Mouse (Mus musculus): ENCODE measurements around the gene Ctla2a.
"Not testable (repeated sequence)": the region's sequence is repeated elsewhere in the genome, so short reads cannot be mapped to it uniquely, and the experiment has no call there.

Ctla2a gene

DNA sequence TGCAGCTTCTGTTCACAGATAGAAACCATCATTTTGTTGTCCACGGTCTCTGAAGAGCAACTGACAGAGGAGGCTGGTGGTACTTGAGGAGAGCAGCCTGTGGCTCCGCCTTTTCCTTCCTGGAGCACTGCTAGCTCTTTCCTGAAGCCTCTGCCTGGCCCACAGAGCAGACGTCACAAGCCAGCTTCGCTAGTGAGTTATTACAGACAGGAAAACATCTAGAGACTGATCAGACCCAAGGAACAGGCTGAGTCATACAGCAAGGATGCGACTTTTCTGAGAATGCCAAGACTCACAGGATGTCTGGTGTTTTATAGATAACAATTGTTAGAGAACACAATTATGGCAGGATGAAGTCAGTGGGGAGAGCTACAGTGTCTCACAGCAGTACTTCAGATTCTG is at the start of gene Ctla2a, which contains the start of gene Gm49391:
Ctla2a (minus strand) TSS at position 126 of the 402 bp plus-strand sequence.
Gm49391 (minus strand) TSS at position 72 of the 402 bp plus-strand sequence.
- no peak for DNase-seq (ENCODE audit: low spot score)

DNA sequence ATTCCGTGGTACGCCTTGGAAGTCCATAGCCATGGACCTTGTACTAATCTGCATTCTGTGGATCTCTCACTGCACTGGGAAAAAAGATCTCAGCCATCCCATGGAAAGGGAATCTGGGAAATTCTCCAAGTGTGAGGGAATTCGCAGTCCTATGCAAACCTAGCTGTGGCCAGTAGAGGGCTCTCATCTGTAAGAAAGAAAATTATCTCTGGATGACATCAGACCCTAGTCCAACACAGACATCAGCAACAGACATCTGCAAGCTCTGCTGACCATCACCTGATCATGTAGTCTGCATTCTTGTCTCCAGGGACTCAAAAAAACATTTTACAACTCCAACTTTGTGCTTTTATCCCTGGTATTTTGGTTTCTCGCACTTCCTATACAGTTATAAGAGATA is 35.9 kb upstream of the Ctla2a start:
- not testable (repeated sequence) for DNase-seq (ENCODE audit: low spot score)

DNA sequence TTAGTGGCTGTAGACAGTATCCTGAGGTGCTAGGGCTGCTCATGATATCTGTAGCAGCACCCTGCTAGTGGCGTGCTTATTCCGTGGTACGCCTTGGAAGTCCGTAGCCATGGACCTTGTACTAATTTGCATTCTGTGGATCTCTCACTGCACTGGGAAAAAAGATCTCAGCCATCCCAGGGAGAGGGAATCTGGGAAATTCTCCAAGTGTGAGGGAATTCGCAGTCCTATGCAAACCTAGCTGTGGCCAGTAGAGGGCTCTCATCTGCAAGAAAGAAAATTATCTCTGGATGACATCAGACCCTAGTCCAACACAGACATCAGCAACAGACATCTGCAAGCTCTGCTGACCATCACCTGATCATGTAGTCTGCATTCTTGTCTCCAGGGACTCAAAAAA is 27.6 kb upstream of the Ctla2a start:
- not testable (repeated sequence) for DNase-seq (ENCODE audit: low spot score)

DNA sequence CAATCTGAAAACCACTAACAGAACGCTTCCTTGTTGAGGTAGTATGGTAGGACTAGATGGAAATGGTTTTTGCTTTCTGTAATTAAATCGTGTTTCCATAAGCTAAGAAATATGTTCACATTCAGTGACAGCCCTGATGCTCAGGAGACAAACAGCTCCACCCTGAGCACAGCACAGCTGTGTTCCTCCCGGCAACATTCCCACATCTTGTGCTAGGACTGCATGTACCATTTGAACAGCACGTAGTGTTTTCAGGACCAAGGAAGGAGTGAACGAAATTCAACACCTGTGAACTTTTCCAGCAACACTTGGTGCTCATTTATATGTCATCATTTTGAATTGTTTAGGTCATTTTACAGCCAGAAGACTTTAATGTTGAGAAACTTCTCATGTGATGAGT is 25.3 kb upstream of the Ctla2a start:
- no peak for DNase-seq (ENCODE audit: low spot score)

DNA sequence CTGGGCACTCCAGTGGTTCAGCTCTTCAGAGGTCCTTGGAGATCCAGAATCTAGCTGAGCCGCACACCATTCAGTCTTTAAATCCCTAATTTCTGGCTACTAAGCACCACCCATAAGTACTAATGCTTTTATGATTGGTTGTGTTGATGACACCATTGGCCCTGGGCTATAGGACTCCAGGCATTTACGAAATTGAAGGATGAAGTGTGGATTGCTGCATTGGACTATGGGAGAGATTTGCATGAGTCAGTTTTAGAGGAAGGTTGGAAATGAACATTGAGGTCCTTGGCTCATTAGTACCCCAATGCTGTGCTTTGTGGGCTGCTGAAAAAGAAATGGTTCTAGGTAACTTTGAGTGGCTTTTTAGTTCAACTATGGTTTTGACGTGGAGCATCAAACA is 5.5 kb upstream of the Ctla2a start, which contains the start of gene Tpbpa:
Tpbpa (minus strand) TSS at position 101 of the 400 bp plus-strand sequence.
- not testable (repeated sequence) for DNase-seq (ENCODE audit: low spot score)

DNA sequence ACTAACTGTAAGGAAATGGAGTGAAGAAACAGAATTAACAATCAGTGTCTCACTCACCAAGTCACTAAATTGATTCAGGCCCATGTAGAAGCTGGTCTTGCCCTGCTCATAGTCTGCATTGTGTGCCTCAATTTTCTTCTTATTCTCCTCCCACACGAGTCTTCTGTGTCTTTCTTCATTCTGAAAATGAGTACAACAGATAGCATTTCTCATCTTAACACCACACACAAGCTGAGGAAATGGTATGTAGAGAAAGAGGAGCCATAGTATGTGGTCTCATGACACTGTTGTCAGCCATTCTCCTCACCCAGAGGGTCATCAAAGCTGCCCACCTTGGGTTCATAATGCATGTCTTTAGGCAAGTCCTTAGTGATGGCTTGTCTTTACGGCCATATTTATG is 935 bp downstream of the Ctla2a start, which contains the start of gene Gm49393:
Gm49393 (minus strand) TSS at position 101 of the 400 bp plus-strand sequence.
- not testable (repeated sequence) for DNase-seq (ENCODE audit: low spot score)

DNA sequence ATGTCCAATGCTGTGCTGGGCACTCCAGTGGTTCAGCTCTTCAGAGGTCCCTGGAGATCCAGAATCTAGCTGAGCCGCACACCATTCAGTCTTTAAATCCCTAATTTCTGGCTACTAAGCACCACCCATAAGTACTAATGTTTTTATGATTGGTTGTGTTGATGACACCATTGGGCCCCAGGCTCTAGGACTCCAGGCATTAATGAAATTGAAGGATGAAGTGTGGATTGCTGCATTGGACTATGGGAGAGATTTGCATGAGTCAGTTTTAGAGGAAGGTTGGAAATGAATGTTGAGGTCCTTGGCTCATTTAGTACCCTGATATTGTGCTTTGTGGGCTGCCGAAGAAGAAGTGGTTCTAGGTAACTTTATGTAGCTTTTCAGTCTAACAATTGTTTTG is 31.6 kb downstream of the Ctla2a start, which contains the start of gene Tpbpb:
Tpbpb (minus strand) TSS at position 101 of the 400 bp plus-strand sequence.
- not testable (repeated sequence) for DNase-seq (ENCODE audit: low spot score)

DNA sequence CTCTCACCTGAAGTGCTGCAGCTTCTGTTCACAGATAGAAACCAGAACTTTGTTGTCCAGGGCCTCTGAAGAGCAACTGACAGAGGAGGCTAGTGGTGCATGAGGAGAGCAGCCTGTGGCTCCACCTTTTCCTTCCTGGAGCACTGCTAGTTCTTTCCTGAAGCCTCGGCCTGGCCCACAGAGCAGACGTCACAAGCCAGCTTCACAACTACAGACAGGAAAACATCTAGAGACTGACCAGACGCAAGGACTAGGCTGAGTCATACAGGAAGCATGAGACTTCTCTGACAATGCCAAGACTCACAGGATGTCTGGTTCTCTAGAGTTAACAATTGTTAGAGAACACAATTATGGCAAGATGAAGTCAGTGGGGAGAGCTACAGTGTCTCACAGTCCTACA is 39.1 kb downstream of the Ctla2a start, which contains the start of gene Ctla2b:
Ctla2b (minus strand) TSS at position 120 of the 400 bp plus-strand sequence.
- DNase-seq (ENCODE audit: low spot score), result peak; percentile 6

DNA sequence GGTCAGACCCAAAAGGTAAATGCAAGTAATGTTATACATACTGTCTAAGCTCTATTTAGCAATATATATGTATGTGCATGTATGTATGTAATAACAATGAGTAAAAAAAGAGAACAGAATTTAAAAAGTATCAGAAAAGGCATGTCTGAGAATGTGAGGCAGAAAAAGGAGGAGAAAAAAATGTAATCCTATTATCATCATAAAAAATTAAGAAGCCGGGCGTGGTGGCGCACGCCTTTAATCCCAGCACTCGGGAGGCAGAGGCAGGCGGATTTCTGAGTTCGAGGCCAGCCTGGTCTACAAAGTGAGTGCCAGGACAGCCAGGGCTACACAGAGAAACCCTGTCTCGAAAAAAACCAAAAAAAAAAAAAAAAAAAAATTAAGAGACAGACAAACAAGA is 39.6 kb downstream of the Ctla2a start, which contains the start of gene Gm49392:
Gm49392 (minus strand) TSS at position 101 of the 400 bp plus-strand sequence.
- not testable (repeated sequence) for DNase-seq (ENCODE audit: low spot score)

DNA sequence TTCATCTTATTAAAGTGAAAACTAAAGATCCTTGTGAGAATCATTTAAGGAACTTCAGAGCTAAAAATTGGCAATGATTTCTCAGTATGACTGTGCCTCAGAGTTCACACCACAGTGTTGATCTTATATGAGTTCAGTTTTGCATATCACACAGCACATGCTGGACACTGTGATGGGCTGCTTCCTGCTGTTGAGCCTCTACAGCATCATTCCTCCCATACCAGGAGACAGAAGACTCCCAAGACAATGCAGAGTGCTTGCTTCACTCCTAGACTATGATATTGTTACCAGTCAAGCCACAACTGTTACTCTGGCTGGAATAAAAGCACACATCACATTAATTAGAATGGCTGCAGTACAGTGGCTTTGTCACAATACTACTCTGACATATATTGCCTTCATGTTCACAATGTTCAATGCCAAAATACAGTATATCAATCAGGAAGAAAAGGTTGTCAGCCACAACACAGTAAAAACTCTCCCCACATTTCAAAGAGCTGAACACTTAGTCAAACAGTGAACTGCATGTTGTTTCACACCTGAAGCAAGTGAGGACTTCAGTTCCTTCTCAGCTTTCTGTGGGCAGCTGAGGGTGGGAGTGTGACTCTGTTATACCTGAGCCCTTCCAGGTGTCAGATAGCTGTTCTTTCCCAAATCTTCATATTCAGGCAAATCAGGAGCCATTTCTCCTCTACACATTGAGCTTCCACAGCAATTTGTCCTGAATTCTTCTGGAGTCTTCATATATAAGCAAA is 40.8 kb downstream of the Ctla2a start:
- no peak for DNase-seq (ENCODE audit: low spot score)

DNA sequence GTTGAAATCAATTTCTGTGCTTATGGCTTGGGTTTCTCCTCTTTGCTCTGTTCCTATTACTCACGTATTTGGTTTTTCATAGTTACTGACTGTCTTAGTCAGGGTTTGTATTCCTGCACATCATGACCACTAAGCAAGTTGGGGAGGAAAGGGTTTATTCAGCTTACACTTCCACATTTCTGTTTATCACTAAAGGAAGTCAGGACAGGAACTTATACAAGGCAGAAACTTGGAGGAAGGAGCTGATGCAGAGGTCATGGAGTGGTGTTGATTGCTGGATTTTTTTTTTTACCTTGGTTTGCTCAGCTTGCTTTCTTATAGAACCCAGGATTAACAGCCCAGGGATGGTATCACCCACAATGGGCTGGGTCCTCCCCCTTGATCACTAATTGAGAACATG is 44.1 kb downstream of the Ctla2a start:
- DNase-seq (ENCODE audit: low spot score), result no peak

Data from layer of hippocampus, adult 9-10 months (tissue).